Mouse (Mus musculus) testis, adult 2 months (tissue): ENCODE measurements around the gene Gm13288.
"Not testable (repeated sequence)": the region's sequence is repeated elsewhere in the genome, so short reads cannot be mapped to it uniquely, and the experiment has no call there.

Experiments used
- CTCF ChIP-seq: fragments of 200-500 bp; IDR thresholded peaks from 2 replicates; pipeline ENCODE4 v1.5.1; 2012; ENCODE audit warnings: low read depth, mild to moderate bottlenecking, inconsistent platforms, low read length, moderate library complexity; ENCODE audit not compliant: control insufficient read depth, insufficient read depth, insufficient replicate concordance
- POLR2A ChIP-seq: fragments of 200-500 bp; IDR thresholded peaks from 2 replicates; pipeline ENCODE4 v1.6.1; 2012; ENCODE audit warnings: low read depth, mild to moderate bottlenecking, inconsistent platforms, low read length, moderate library complexity; ENCODE audit not compliant: control insufficient read depth

DNA sequence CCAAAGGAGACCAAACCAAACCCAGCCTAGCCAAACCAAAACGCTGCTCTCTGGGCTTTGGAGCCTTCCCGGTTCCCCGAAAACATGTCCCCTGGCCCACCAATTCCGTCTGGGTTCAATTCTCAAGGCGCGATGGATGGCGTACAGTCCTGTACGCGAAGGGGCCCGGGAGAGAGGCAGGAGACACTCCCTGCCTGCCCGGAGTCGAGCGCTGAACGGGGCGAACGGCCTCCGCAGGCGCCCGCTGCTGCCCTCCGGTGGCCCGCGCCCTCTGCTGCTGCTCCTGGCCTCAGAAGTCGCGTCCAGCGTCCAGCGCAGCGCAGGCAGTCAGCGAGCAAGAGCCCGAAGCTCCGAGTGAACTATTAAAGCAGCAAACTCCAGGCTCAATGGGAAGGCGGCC lies 23.0 kb upstream of the Gm13288 start:
- TF ChIP-seq CTCF, POLR2A: not testable (repeated sequence)
